Mouse (Mus musculus) Patski (cell line): ENCODE measurements around the gene Efna3. TPM values are rescaled to one million over a fixed set of nuclear protein-coding genes. Genes with fewer than 3 reads are reported as not detected.

ENCODE experiments used
- ATAC-seq: fragments of 100-300 bp; one replicate; pipeline ENCODE4 v1.8.0; 2021
- CTCF ChIA-PET: fragments of 350-600 bp; sonication (Branson Sonifier 250); formaldehyde crosslinking; loops from one replicate; lab custom pipeline; 2022; ENCODE audit warnings: inconsistent platforms; lab: Charles Lee
- POLR2A ChIA-PET: fragments of 350-600 bp; sonication (Branson Sonifier 250); formaldehyde crosslinking; loops from one replicate; lab custom pipeline; 2022; ENCODE audit warnings: antibody characterized with exemption, inconsistent platforms; lab: Charles Lee
- DNase-seq: peaks from one replicate; pipeline ENCODE4 v3.0.0-alpha.2; 2011; ENCODE audit warnings: low read depth, low spot score
- H3K27me3 ChIP-seq: fragments of 371-371 bp; one replicate; pipeline ENCODE4 v1.5.1; 2021
- CTCF ChIP-seq: fragments of 100-300 bp; IDR thresholded peaks from one replicate; pipeline ENCODE4 v1.5.1; 2021
- in situ Hi-C: fragments of 300-500 bp; cut with MboI; formaldehyde crosslinking; loops from 3 replicates; pipeline ENCODE4 v1.11.1; 2018; ENCODE audit warnings: low pct_unique_long_range_greater_than_20kb, mixed read lengths
- polyA plus RNA-seq: library from polyadenylated mRNA; unstranded; gene quantifications from one replicate; pipeline ENCODE4 v1.2.3, GENCODE M21; 2021

Efna3 gene
- polyA plus RNA-seq, 1 experiment from 2014 or later, result 9.4 TPM

- ChIA-PET CTCF (interaction anchor here (1.1 to 5.8 kb wide), 16 partner anchors 9 to 153 kb away, joined by 3 to 34 read pairs (median 5); partner anchors contain the start of genes Dcst1 and Efna4), POLR2A (interaction anchor here (1.1 to 1.3 kb wide), 2 partner anchors 15 to 62 kb away, joined by 3 read pairs; no protein-coding TSS in a partner anchor)
- no peak for DNase-seq
- ATAC-seq, result no peak
- no peak for TF ChIP-seq CTCF
- in situ Hi-C loops, result loop anchor here (5.0 kb wide), 1 partner anchor 132 kb away; no protein-coding TSS in a partner anchor
- H3K27me3 ChIP-seq, result peaks cover 3% of the 10 kb centered on the region
These were observed 32.7 kb upstream of the Efna3 start for GRCm38 (mm10) chr3:89355512-89355902.

GRCm38 (mm10) chr3:89354816-89355511 is 32.2 kb upstream of the Efna3 start:
- CTCF ChIA-PET, result interaction anchor here (0.6 to 5.8 kb wide), 26 partner anchors 9 to 154 kb away, joined by 3 to 34 read pairs (median 4); partner anchors contain the start of genes Dcst1 and Efna4
- no peak for TF ChIP-seq CTCF
- peaks cover 3% of the 10 kb centered on the region for H3K27me3 ChIP-seq
- DNase-seq (peak; percentile 80), ATAC-seq (peak; percentile 36)
- POLR2A ChIA-PET, result interaction anchor here (0.6 to 1.3 kb wide), 3 partner anchors 14 to 62 kb away, joined by 3 read pairs; no protein-coding TSS in a partner anchor
- in situ Hi-C loops, result loop anchor here (5.0 kb wide), 2 partner anchors 38 to 132 kb away; no protein-coding TSS in a partner anchor

DNA sequence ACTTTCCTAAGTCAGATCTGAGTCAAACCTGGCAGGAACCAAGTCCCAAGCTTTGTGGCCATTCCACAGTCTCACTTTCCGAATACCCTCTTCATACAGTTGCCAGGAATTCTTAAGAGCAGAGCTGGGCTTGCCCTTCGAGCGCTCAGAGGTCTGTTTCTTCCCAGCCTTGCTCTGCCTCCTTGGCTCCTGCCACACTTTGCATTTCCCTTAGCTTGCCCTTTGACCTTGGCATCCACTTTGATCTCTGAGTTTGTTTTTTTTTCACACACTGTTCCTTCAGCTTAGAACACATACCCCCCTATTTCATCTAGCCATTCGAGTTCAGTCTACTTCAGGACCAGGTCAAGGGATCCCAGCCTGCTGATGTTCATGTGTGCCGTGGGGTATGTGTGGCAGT is 28.5 kb upstream of the Efna3 start:
- DNase-seq (no peak), ATAC-seq (no peak)
- ChIA-PET CTCF (interaction anchor here (2.0 to 5.8 kb wide), 2 partner anchors 11 to 34 kb away, joined by 7 to 34 read pairs; no protein-coding TSS in a partner anchor), POLR2A (interaction anchor here (0.6 to 1.7 kb wide), 6 partner anchors 13 to 146 kb away, joined by 3 to 7 read pairs (median 4); no protein-coding TSS in a partner anchor)
- H3K27me3 ChIP-seq, result no peaks in the 10 kb centered on the region
- in situ Hi-C loops, result loop anchor here (5.0 kb wide), 1 partner anchor 34 kb away; no protein-coding TSS in a partner anchor
- TF ChIP-seq CTCF, result no peak

GRCm38 (mm10) chr3:89349869-89350501 is 27.2 kb upstream of the Efna3 start, which contains the start of gene Adam15:
Adam15 (minus strand) TSS chr3:89349996.
- H3K27me3 ChIP-seq, result no peaks in the 10 kb centered on the region
- ChIA-PET POLR2A (interaction anchor here (0.5 to 2.1 kb wide), 9 partner anchors 11 to 1464 kb away, joined by 3 to 13 read pairs (median 4); partner anchors contain the start of gene Efna4), CTCF (interaction anchor here (1.1 to 5.8 kb wide), 5 partner anchors 9 to 106 kb away, joined by 3 to 34 read pairs (median 7); no protein-coding TSS in a partner anchor)
- in situ Hi-C loops, result loop anchor here (5.0 kb wide), 1 partner anchor 33 kb away; no protein-coding TSS in a partner anchor
- TF ChIP-seq CTCF, result no peak
- DNase-seq (peak; percentile 53), ATAC-seq (peak; percentile 90)

DNA sequence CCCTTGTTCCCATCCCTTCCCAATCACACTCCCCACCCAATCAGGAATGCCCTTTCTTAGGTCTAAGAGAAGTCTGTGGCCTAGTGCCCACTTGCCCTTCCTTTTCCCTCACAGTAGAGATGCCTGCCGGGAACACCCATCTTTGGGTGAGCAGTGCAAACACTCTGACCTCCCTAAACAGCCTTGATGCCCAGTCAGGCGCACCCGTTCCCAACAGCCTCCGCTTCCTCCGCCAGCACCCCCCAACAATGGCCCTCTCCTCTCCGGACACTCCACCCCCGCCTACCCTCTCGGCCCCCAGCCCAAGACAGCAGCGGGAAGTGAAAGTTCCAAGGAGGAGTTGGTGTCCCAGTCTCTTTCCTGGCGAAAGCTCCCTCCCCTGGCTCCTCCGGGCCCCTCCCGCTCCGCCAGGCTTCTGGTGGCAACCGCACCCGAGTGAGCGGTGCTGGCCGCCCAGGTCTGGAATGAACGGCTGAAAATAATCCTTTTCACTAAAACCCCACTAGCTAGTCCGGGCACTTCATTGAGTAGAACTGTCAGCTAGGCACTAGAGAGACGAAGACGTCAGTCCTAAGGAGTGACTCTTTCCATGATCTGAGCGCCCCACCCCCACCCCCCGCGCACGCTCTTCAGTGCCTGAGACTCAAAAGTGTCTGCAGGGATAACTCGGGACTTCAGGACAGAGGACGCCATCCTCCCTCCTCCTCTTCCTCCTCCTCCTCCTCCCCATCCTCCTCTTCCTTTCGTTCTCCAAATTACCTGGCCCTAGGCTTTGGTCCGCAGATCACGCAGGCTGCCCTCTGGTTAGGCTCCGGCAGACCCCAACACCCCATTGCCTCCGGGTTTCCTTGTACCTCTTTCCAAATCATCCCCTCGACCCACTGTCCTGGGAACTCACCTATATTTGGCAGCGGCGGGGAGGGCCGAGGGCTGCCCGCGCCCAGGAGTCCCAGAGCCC is 26.4 kb upstream of the Efna3 start:
- DNase-seq (peak; percentile 25), ATAC-seq (peak; percentile 9)
- H3K27me3 ChIP-seq, result no peaks in the 10 kb centered on the region
- ChIA-PET CTCF (interaction anchor here (1.1 to 5.8 kb wide), 4 partner anchors 9 to 107 kb away, joined by 3 to 34 read pairs (median 8); no protein-coding TSS in a partner anchor), POLR2A (interaction anchor here (0.8 to 2.1 kb wide), 7 partner anchors 10 to 99 kb away, joined by 3 to 13 read pairs (median 4); partner anchors contain the start of gene Efna4)
- TF ChIP-seq CTCF, result no peak
- in situ Hi-C loops, result no loop called here

GRCm38 (mm10) chr3:89347916-89348315 is 25.2 kb upstream of the Efna3 start:
- ChIA-PET POLR2A (interaction anchor here (0.6 to 1.5 kb wide), 2 partner anchors 11 to 33 kb away, joined by 3 read pairs; no protein-coding TSS in a partner anchor), CTCF (interaction anchor here (1.0 to 1.9 kb wide), 2 partner anchors 12 to 49 kb away, joined by 3 to 6 read pairs; no protein-coding TSS in a partner anchor)
- no peaks in the 10 kb centered on the region for H3K27me3 ChIP-seq
- in situ Hi-C loops, result no loop called here
- TF ChIP-seq CTCF, result no peak
- no peak for DNase-seq
- ATAC-seq, result no peak

GRCm38 (mm10) chr3:89346815-89347540 is 24.2 kb upstream of the Efna3 start:
- ATAC-seq (no peak), DNase-seq (no peak)
- in situ Hi-C loops, result no loop called here
- TF ChIP-seq CTCF, result no peak
- no peaks in the 10 kb centered on the region for H3K27me3 ChIP-seq
- ChIA-PET CTCF (interaction anchor here (1.0 to 1.9 kb wide), 4 partner anchors 8 to 50 kb away, joined by 3 to 7 read pairs (median 6); no protein-coding TSS in a partner anchor), POLR2A (interaction anchor here (0.6 to 1.5 kb wide), 3 partner anchors 10 to 32 kb away, joined by 3 read pairs; no protein-coding TSS in a partner anchor)

- CTCF ChIA-PET, result interaction anchor here (1.0 kb wide), 1 partner anchor 11 kb away, joined by 3 read pairs; no protein-coding TSS in a partner anchor
- ATAC-seq (no peak), DNase-seq (no peak)
- no peak for TF ChIP-seq CTCF
- POLR2A ChIA-PET, result interaction anchor here (0.5 to 1.3 kb wide), 3 partner anchors 14 to 509 kb away, joined by 3 to 9 read pairs (median 6); no protein-coding TSS in a partner anchor
- no peaks in the 10 kb centered on the region for H3K27me3 ChIP-seq
- in situ Hi-C loops, result no loop called here
These were observed 20.5 kb upstream of the Efna3 start for GRCm38 (mm10) chr3:89343279-89343678.
